Mouse (Mus musculus): ENCODE measurements around the gene Poc1b. TPM values are rescaled to one million over a fixed set of nuclear protein-coding genes. Genes with fewer than 3 reads are reported as not detected.

The Poc1b gene
- total and polyA plus RNA-seq, 3 experiments: 3.6 to 6.7 (median 4.1) TPM

DNA sequence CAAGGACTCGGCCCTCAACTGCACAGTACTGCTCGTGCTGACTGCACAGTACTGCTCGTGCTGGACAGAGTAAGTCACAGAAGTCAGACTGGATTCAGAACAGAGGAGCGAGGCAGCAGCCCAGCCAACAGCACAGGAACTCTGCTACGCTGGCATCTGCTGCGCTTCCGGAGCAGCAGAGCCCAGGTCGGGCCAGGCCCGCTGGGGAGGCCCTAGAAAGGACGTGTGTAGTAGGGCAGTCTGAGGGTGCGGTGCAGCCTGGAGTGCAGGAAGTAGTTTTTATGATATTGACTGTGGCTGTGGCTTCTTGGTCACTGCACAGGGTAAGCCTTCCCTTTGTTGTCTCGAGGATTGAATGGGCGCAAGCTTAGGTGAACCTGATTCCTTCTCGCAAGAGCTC lies 20.1 kb downstream of the Poc1b start:
- no peak overlapping the region for H3K9ac ChIP-seq (ENCODE audit: low read depth, low read length)
- no peaks in the 10 kb centered on the region for H3K36me3 ChIP-seq (ENCODE audit: control insufficient read depth, insufficient read depth, low read length)
- H3K27ac ChIP-seq: no peak overlapping the region
- TF ChIP-seq CTCF (IDR thresholded peaks at IDR 0.05) (no peak), EP300 (IDR thresholded peaks at IDR 0.05; ENCODE audit: insufficient read depth, low read depth, low read length) (no peak), POLR2A (IDR thresholded peaks at IDR 0.05; ENCODE audit: insufficient read depth, low read depth, low read length) (no peak)
- no peaks in the 10 kb centered on the region for H3K27me3 ChIP-seq (ENCODE audit: control insufficient read depth, insufficient read depth, low read length)
- intact Hi-C loops (cut with DNase I): no loop called here
- no peaks in the 10 kb centered on the region for H3K79me2 ChIP-seq (replicated peaks; ENCODE audit: control insufficient read depth, insufficient read depth, low read length)
- peak in 1 of 2 experiments; percentile 61 for DNase-seq
- H3K4me1 ChIP-seq (ENCODE audit: control insufficient read depth, insufficient read depth, low read length): peaks cover 3% of the 10 kb centered on the region; the same call in 1 of the 2 replicates
- no peak overlapping the region for H3K4me3 ChIP-seq
- 86% methylated on average over 14 of the region's 14 CpGs for WGBS

DNA sequence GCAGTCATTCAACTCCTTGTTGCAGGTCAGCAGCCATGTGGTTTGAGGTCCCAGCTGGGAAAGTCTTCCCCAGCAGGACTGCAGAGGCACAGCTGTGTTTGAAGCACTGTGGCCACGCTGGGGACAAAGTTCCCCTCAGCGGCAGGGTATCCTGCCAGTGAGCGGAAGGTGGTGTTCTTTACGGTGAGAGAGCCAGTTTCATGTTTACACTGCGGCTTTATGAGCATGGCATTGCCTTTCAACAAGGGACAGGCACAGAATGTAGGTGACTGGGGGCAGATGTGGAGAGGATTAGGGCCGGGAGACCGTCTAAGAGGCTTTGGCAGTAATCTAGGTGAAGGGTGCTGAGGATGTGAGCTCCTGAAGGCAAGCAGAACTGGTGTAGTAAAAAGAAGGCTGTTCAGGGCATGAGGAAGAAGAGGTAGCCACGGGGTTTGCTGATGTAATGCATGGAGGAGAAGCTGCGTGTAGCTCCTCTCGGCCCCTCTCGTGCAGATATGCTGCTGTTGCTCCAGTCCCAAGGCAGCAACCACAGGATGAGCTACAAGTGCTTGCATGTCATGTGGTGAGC lies 20.9 kb downstream of the Poc1b start:
- no peak overlapping the region for H3K27ac ChIP-seq
- no peak for TF ChIP-seq EP300 (IDR thresholded peaks at IDR 0.05; ENCODE audit: insufficient read depth, low read depth, low read length)
- no peak for TF ChIP-seq CTCF (IDR thresholded peaks at IDR 0.05)
- no peak for TF ChIP-seq POLR2A (IDR thresholded peaks at IDR 0.05; ENCODE audit: insufficient read depth, low read depth, low read length)
- H3K9ac ChIP-seq (ENCODE audit: low read depth, low read length): no peak overlapping the region

DNA sequence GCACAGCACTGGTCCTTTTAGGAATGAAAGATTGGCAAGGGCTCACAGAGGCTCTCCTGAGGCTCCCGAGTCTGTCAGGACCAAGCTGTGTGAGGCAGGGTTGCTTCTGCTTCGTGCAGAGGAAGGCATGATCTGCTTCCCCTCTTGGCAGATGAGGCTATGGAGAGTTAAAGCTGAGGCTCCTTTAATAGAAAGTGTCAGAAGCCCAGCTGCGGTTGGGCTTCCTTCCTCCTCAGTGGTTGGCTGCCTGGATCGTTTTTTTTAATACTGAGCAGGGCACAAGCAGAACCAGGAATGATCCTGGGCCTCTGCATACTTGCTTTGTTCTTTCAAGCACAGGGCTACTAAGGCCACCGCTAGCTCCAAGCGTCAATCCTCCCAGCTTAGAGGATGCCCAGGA lies 23.8 kb downstream of the Poc1b start:
- Histone ChIP-seq H3K9ac (ENCODE audit: low read depth, low read length) (no peak overlapping the region), H3K27me3 (ENCODE audit: control insufficient read depth, insufficient read depth, low read length) (no peaks in the 10 kb centered on the region), H3K27ac (no peak overlapping the region), H3K36me3 (ENCODE audit: control insufficient read depth, insufficient read depth, low read length) (no peaks in the 10 kb centered on the region), H3K4me3 (no peak overlapping the region), H3K79me2 (replicated peaks; ENCODE audit: control insufficient read depth, insufficient read depth, low read length) (no peaks in the 10 kb centered on the region), H3K4me1 (ENCODE audit: control insufficient read depth, insufficient read depth, low read length) (peaks cover 3% of the 10 kb centered on the region; the same call in 1 of the 2 replicates)
- WGBS: 22% methylated on average over 6 of the region's 6 CpGs
- TF ChIP-seq CTCF (IDR thresholded peaks at IDR 0.05) (no peak), EP300 (IDR thresholded peaks at IDR 0.05; ENCODE audit: insufficient read depth, low read depth, low read length) (no peak), POLR2A (IDR thresholded peaks at IDR 0.05; ENCODE audit: insufficient read depth, low read depth, low read length) (no peak)
- intact Hi-C loops (cut with DNase I): no loop called here
- peak in 1 of 2 experiments; percentile 64 for DNase-seq

More for the DNA sequence above, 20.9 kb downstream of the Poc1b start:
- intact Hi-C loops (cut with DNase I): no loop called here
- WGBS: 88% methylated on average over 11 of the region's 11 CpGs
- peak in 1 of 2 experiments; percentile 40 for DNase-seq
- peaks cover 3% of the 10 kb centered on the region; the same call in 1 of the 2 replicates for H3K4me1 ChIP-seq (ENCODE audit: control insufficient read depth, insufficient read depth, low read length)
- no peak overlapping the region for H3K4me3 ChIP-seq
- no peaks in the 10 kb centered on the region for H3K27me3 ChIP-seq (ENCODE audit: control insufficient read depth, insufficient read depth, low read length)
- no peaks in the 10 kb centered on the region for H3K36me3 ChIP-seq (ENCODE audit: control insufficient read depth, insufficient read depth, low read length)
- no peaks in the 10 kb centered on the region for H3K79me2 ChIP-seq (replicated peaks; ENCODE audit: control insufficient read depth, insufficient read depth, low read length)

DNA sequence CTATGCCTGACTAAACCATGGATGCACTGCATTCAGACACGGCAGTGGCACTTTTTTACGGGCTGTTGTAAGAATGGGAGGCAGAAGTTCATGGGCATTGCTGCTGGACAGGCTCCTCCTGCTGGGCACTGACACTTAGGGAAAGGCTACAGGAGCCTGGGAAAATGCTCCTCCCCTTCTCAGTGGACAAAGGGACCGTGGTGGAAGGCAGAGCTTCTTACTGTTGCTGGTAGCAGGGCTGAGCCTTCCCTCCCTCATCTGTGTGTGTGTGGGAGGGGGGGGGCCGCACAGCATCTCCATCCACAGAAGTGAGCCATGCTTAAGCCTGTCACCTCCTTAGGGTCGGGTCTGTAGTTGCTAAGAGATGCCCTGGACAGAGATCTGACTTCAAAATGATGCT lies 24.5 kb downstream of the Poc1b start:
- 69% methylated on average over 5 of the region's 5 CpGs for WGBS
- Histone ChIP-seq H3K36me3 (ENCODE audit: control insufficient read depth, insufficient read depth, low read length) (no peaks in the 10 kb centered on the region), H3K27me3 (ENCODE audit: control insufficient read depth, insufficient read depth, low read length) (no peaks in the 10 kb centered on the region), H3K4me3 (no peak overlapping the region), H3K4me1 (ENCODE audit: control insufficient read depth, insufficient read depth, low read length) (peaks cover 3% of the 10 kb centered on the region; the same call in 1 of the 2 replicates), H3K79me2 (replicated peaks; ENCODE audit: control insufficient read depth, insufficient read depth, low read length) (no peaks in the 10 kb centered on the region), H3K9ac (ENCODE audit: low read depth, low read length) (no peak overlapping the region), H3K27ac (no peak overlapping the region)
- TF ChIP-seq EP300 (IDR thresholded peaks at IDR 0.05; ENCODE audit: insufficient read depth, low read depth, low read length) (no peak), POLR2A (IDR thresholded peaks at IDR 0.05; ENCODE audit: insufficient read depth, low read depth, low read length) (no peak), CTCF (IDR thresholded peaks at IDR 0.05) (no peak)
- intact Hi-C loops (cut with DNase I): no loop called here
- no peak for DNase-seq

DNA sequence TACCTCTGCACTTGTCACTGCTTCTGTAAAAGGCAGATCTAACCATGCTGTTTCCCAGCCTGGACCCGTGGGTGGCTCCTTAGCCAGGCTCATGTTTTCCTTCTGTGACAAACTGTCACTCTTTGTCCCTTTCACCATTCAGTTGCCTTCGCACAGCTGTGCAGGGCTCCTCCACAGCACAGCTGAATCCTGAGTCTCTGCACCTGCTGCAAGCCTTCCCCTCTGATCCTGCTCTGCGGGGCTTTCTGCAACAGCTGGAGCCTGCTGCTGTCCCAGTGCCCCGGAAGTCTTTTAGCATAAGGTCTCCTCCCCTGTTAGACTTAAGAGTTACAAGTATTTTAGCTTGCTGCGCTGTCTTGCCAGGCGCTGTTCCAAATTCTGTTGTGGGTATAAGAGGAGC lies 25.4 kb downstream of the Poc1b start:
- TF ChIP-seq POLR2A (IDR thresholded peaks at IDR 0.05; ENCODE audit: insufficient read depth, low read depth, low read length) (no peak), EP300 (IDR thresholded peaks at IDR 0.05; ENCODE audit: insufficient read depth, low read depth, low read length) (no peak), CTCF (IDR thresholded peaks at IDR 0.05) (no peak)
- Histone ChIP-seq H3K27ac (no peak overlapping the region), H3K4me3 (no peak overlapping the region), H3K4me1 (ENCODE audit: control insufficient read depth, insufficient read depth, low read length) (peaks cover 3% of the 10 kb centered on the region; the same call in 1 of the 2 replicates), H3K27me3 (ENCODE audit: control insufficient read depth, insufficient read depth, low read length) (no peaks in the 10 kb centered on the region), H3K9ac (ENCODE audit: low read depth, low read length) (no peak overlapping the region), H3K36me3 (ENCODE audit: control insufficient read depth, insufficient read depth, low read length) (no peaks in the 10 kb centered on the region), H3K79me2 (replicated peaks; ENCODE audit: control insufficient read depth, insufficient read depth, low read length) (no peaks in the 10 kb centered on the region)
- DNase-seq: no peak
- intact Hi-C loops (cut with DNase I): no loop called here
- 66% methylated on average over 6 of the region's 6 CpGs for WGBS

DNA sequence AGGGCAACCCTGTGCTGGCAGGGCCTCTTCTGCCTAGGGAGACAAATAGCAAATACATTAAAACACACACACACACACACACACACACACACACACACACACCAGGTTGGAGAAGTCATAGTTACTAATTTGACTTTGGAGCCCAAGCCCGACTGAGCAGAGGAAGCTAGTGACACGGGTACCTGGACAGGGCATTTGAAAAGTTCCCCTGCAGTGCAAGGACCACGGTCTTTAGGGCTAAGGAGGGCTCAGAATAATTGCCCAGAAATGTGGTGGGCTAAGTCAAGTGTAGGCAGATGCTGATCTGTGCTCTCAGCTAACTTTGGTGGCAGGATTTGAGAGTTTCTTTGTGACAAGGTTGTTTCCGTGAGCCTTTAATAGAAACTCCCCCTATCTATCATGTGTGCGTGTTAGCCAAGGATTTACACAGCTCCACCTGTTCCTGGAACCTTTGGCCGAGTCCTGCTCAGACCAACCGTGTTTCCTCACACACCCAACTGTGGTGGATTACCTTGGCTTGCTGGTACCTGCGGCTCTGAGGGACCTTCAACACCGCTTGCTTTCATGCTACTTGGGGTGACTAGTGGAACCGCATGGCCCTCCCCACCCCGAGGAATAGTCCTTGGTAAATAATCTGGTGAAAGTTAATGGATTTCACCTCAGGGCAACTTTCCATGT lies 25.9 kb downstream of the Poc1b start:
- intact Hi-C loops (cut with DNase I): no loop called here
- H3K4me3 ChIP-seq: no peak overlapping the region

More for the DNA sequence above, 25.9 kb downstream of the Poc1b start:
- no peaks in the 10 kb centered on the region for H3K27me3 ChIP-seq (ENCODE audit: control insufficient read depth, insufficient read depth, low read length)
- DNase-seq: no peak
- no peaks in the 10 kb centered on the region for H3K36me3 ChIP-seq (ENCODE audit: control insufficient read depth, insufficient read depth, low read length)
- WGBS: 89% methylated on average over 11 of the region's 11 CpGs
- no peak for TF ChIP-seq POLR2A (IDR thresholded peaks at IDR 0.05; ENCODE audit: insufficient read depth, low read depth, low read length)
- H3K79me2 ChIP-seq (replicated peaks; ENCODE audit: control insufficient read depth, insufficient read depth, low read length): no peaks in the 10 kb centered on the region
- H3K4me1 ChIP-seq (ENCODE audit: control insufficient read depth, insufficient read depth, low read length): peaks cover 3% of the 10 kb centered on the region; the same call in 1 of the 2 replicates
- H3K9ac ChIP-seq (ENCODE audit: low read depth, low read length): no peak overlapping the region
- H3K27ac ChIP-seq: no peak overlapping the region
